Mouse (Mus musculus) cerebellum, adult 9-11 months (tissue): ENCODE measurements around the gene Spocd1.

ENCODE experiments used
- DNase-seq: peaks from one replicate; pipeline ENCODE4 v3.0.0; 2022

Spocd1 gene

GRCm38 (mm10) chr4:129918901-129919300, 10.1 kb upstream of the Spocd1 start:
- no peak for DNase-seq

DNA sequence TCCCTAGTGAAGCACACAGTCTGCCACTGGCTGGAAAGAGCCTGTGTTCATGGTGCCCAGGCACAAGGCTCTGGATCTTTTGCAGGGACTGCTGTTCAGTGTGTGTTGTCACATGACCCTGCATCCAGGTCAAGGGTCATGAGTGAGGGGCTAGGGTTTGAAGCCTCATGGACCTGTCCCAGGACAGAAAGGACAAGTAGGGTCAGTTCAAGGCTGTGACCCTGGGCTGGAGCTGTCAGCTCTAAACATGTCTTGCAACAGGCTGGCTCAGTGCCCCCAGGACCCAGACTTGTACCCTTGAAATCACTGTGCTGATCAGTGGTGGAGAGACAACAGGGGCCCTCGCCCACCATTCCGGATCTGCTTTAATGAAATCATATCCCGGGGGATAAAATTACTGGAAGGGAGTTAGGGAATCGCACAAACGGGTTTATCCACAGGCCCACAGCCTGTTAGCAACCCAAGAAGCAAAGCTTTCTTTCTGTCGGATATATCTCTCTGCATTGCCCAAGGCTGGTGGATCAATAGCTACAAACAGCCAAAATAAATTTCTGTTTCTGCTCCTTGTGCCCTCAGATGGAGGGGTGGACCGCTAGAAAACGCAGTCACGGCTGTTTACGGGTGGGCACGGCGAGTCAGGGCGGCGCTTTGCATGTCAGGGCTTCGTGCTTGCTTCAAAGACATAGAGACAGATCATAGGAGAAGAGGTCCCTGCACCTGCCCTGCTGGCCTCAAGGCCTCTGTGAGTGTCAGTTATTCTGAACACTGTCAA, 8.3 kb upstream of the Spocd1 start:
- DNase-seq, result no peak

GRCm38 (mm10) chr4:129921314-129921587, 7.8 kb upstream of the Spocd1 start:
- no peak for DNase-seq

DNA sequence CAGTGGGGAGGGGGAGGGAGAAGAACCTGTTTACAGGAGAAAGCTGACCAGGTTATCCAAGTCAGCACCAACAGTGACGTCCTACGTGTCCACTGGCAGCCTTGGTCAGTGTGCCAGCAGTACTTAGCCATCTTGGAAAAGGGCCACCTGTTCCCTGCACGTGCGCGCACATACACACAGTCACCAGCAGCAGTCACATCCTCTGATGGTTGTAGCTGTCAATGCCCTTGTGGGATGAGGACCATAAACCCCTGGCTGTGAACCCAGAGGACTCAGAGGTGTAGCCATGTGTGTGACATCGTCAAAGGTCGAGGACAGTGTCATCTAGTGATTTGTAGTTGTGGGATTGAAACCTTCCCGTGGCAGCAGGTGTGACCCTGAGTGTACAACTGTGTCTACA, 4.9 kb upstream of the Spocd1 start:
- DNase-seq, result no peak

- no peak for DNase-seq
These were observed 4.4 kb upstream of the Spocd1 start for GRCm38 (mm10) chr4:129924694-129925093.

- DNase-seq, result no peak
These were observed 2.5 kb upstream of the Spocd1 start for GRCm38 (mm10) chr4:129926544-129926943.

DNA sequence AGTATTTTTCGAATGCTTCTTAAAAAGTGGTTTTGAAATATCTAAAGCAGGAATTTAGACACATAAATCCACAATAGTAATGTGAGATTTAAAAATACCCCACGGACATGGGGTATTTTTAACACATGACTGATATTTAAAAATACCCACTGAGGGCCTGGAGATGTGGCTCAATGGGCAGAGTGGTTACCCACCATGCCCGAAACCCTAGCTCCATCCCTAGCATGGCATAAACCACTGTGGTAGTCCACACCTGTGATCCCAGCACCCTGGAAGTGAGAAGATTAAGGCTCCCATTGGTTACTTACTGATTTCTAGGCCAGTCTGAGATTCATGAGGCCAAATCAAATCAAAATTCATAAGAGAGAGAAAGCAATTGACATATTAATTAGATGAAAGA, 2.0 kb upstream of the Spocd1 start:
- no peak for DNase-seq

DNA sequence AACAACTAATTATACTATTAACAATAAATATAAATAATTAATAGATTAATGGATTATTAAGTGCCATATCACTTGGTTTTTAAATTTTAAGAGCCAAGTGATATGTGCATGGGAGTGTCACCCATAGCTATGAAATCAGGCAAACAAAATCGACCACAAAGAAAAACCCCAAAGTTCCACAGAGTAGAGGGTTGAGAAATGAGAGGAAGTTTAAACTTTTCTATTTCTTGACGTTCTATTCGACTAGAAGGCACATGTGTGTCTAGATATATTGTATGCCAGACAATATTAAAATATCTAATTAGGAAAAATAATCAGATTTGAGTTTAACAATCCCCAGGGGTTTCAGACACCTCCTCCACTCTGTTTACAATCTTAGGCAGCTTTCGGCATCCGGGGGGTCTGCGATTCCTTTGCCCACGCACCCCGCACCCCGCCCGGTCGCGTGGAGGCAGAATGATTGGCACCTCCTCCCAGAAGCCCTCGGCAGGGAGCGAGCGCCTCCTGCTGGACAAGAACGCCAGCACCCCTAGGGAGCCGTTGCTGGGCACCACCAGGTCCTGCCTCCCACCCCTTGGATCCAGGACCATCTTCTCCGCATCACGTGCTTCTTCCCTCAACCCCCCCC, 811 bp upstream of the Spocd1 start:
- DNase-seq, result peak; percentile 43

GRCm38 (mm10) chr4:129933696-129934095, 4.6 kb downstream of the Spocd1 start:
- DNase-seq, result no peak

DNA sequence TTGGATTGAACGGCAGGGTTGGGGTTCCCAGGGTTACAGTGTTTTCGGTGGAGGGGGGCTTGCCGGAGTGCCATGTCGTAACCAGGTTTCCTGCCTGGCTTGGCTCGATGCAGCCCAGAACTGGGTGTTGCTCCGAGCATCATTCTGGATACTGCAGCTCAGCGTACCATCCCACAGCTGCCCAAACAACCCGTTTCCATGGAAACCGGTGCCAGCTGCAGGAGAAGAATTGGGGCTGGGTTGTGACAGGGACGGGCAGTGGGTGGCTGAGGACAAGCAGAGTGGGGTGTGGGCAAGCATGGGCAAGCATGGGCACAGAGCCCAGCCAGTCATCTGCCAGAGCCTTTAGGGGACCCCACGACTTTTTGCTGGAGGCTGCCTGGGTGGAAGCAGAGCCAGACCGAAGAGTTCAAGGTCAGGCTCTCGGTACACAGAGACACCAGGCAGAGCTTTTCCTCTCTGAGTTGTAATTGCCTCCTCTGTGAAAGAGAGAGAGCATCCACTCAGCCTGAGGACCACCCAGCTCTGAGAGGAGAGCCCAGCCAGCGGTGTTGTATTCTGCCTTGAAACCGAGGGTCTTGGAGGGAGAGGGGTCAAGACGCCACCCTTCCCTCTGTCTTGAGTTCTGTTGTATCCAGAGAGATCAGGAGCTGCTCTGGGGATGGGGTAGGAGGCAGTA, 5.3 kb downstream of the Spocd1 start:
- peak; percentile 42 for DNase-seq

DNA sequence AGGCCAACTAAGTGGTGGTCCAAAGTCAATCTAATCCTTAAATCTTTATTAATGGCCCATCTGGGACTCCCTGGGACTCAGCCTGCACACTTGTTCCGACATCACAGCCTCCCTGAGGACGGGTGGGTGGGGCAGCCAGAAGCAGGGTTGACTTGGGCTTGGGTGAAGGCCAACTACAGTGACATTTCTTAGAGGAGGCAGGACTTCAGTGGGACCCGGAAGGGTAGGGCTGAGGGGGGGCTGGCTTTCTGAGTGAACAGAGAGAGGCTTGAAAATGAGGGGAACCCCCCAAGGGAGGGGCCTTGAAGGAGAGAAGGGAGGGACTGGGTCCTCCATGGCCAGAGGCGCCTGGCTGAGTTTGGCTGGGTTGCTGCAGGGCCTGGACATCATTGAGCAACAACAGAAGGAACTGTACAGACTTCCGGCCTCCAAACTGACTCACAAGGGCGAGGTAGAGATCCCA, 22.3 kb downstream of the Spocd1 start:
- DNase-seq, result no peak

DNA sequence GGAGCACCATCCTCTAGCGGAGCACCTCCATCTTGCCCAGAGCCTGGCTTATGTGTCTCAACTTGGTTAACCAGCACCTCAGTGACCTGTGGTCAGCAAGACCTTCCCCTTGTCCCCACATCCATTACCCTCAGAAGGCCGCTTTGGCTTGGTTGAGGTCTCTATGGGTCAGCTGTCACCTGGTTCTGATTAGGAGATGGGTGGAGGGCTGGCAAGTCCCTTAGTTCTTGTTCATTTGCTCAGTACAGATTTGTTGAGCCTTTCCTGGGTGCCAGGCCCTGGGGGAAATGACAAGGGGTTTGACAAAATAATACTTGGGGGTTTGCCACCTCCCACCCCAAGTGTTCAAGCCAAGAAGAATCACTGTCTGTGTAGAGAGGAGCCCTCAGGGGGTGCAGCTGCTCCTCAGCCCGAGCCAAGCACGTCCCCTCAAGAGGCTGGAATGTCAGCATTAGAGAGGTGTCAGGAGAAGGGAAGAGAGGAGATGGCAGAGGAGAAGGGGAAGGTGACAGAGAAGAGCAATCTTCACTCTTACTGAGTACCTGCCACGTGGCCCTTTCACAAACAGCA, 23.3 kb downstream of the Spocd1 start:
- DNase-seq, result no peak

DNA sequence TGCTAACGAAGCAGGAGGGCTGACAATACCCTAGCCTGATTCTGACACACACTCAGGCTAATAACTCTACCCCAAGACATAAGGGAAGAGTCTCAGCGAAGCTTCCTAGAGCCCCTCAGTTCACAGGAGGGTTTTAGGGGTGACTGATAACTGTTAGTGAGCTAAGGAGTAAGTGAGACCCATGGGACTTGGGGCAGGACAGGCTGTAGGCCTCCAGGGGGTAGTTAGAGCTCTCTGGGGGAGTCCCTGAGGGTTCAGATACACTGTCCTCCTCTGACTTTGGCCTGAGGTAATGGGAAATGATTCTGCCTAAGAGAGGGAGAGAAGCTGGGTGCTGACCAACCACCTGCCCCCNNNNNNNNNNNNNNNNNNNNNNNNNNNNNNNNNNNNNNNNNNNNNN, 25.5 kb downstream of the Spocd1 start:
- DNase-seq, result no peak

- peak; percentile 70 for DNase-seq
These were observed 31.3 kb downstream of the Spocd1 start for GRCm38 (mm10) chr4:129960180-129960944.

GRCm38 (mm10) chr4:129965294-129965693, 36.2 kb downstream of the Spocd1 start:
- DNase-seq, result no peak

GRCm38 (mm10) chr4:129966201-129966600, 37.2 kb downstream of the Spocd1 start:
- no peak for DNase-seq

- DNase-seq, result peak; percentile 53
These were observed 38.3 kb downstream of the Spocd1 start for GRCm38 (mm10) chr4:129967024-129968014.

GRCm38 (mm10) chr4:129970168-129970567, 41.1 kb downstream of the Spocd1 start:
- no peak for DNase-seq

DNA sequence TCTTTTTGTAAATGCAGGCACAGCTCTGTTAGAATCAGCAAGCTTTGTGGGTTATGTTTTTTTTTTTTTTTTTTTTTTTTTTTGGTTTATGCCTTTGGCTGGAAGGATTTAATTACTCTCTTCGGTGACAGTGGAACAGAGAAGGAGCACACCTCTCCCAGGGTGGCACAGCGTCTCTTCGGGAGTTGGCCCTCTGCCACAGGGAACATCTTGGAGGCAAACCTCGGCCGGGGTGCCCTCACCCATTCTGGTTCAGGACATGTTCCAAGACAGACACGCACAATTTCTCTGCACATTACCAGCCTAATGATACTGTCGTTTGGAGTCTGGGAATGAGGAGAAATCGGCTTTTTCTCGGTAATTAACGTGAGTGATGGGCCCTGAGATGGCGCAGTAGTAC, 41.8 kb downstream of the Spocd1 start:
- DNase-seq, result no peak

- no peak for DNase-seq
These were observed 42.9 kb downstream of the Spocd1 start for GRCm38 (mm10) chr4:129971989-129972388.

DNA sequence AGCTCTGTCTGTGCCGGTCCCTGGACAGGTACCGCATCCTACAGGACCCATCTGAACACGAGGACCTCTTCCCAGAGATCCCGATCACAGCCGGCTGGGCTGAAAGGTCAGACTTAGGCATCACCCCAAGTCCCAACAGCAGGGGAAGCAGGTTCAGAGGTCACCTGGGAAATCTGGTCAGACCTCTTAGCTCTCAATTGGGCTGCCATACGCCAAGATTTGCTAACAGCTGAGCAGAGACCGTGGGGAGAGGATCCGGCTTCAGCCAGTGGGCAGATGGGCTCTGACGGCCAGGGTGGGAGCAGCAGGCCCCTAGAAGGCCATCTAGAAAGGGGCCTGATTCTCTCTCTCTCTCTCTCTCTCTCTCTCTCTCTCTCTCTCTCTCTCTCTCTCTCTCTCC, 45.2 kb downstream of the Spocd1 start:
- no peak for DNase-seq

DNA sequence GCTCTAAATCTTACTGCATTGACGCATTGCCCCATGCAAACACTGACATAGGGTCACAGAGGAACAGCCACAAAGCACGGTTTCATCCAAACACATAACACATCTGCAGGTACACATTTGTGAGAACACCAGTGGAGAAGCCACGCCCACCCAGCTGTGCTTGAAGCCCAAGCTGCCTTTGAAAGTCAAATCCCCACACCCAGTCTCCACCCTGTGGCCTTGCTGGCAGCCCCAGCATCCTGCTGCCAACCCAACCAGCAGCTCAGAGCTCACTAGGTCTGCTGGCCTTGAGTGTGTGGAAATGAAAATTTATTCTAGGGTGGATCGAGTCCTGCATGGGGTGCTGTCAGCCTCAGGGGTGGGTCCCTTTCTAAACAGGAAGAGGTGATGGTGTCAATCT, 48.2 kb downstream of the Spocd1 start:
- DNase-seq, result no peak
